Mouse (Mus musculus): ENCODE data around the gene Hacd2. TPM values are rescaled to one million over a fixed set of nuclear protein-coding genes. Genes with fewer than 3 reads are reported as not detected.

Gene Hacd2
- polyA plus RNA-seq, 1 experiment = 18.4 TPM

GRCm38 (mm10) chr16:34993694-34994330 lies 28.4 kb upstream of the Hacd2 start:
- no peak for DNase-seq (ENCODE audit: low read depth)
- no peak for TF ChIP-seq POLR2A (IDR thresholded peaks at IDR 0.05; ENCODE audit: borderline replicate concordance, extremely low read depth, insufficient read depth, insufficient read length, poor library complexity, severe bottlenecking)
- no peak for TF ChIP-seq CTCF (IDR thresholded peaks at IDR 0.05; ENCODE audit: borderline replicate concordance, extremely low read depth, insufficient read depth, insufficient read length)

- no peak for TF ChIP-seq POLR2A (IDR thresholded peaks at IDR 0.05; ENCODE audit: borderline replicate concordance, extremely low read depth, insufficient read depth, insufficient read length, poor library complexity, severe bottlenecking)
- TF ChIP-seq CTCF (IDR thresholded peaks at IDR 0.05; ENCODE audit: borderline replicate concordance, extremely low read depth, insufficient read depth, insufficient read length) = no peak
- DNase-seq (ENCODE audit: low read depth) = no peak
Measured at GRCm38 (mm10) chr16:34994641-34995141, 27.5 kb upstream of the Hacd2 start.

- TF ChIP-seq CTCF (IDR thresholded peaks at IDR 0.05; ENCODE audit: borderline replicate concordance, extremely low read depth, insufficient read depth, insufficient read length) (no peak), POLR2A (IDR thresholded peaks at IDR 0.05; ENCODE audit: borderline replicate concordance, extremely low read depth, insufficient read depth, insufficient read length, poor library complexity, severe bottlenecking) (no peak)
- peak; percentile 82 for DNase-seq (ENCODE audit: low read depth)
Measured at GRCm38 (mm10) chr16:34996133-34996532, 26.1 kb upstream of the Hacd2 start.

GRCm38 (mm10) chr16:34997052-34997451 lies 25.2 kb upstream of the Hacd2 start:
- no peak for TF ChIP-seq POLR2A (IDR thresholded peaks at IDR 0.05; ENCODE audit: borderline replicate concordance, extremely low read depth, insufficient read depth, insufficient read length, poor library complexity, severe bottlenecking)
- TF ChIP-seq CTCF (IDR thresholded peaks at IDR 0.05; ENCODE audit: borderline replicate concordance, extremely low read depth, insufficient read depth, insufficient read length) = no peak
- DNase-seq (ENCODE audit: low read depth) = no peak

- DNase-seq (ENCODE audit: low read depth) = no peak
- TF ChIP-seq CTCF (IDR thresholded peaks at IDR 0.05; ENCODE audit: borderline replicate concordance, extremely low read depth, insufficient read depth, insufficient read length) (no peak), POLR2A (IDR thresholded peaks at IDR 0.05; ENCODE audit: borderline replicate concordance, extremely low read depth, insufficient read depth, insufficient read length, poor library complexity, severe bottlenecking) (no peak)
Measured at GRCm38 (mm10) chr16:34997576-34997975, 24.7 kb upstream of the Hacd2 start.

GRCm38 (mm10) chr16:34999016-34999415 lies 23.2 kb upstream of the Hacd2 start:
- DNase-seq (ENCODE audit: low read depth) = peak; percentile 60
- TF ChIP-seq CTCF (IDR thresholded peaks at IDR 0.05; ENCODE audit: borderline replicate concordance, extremely low read depth, insufficient read depth, insufficient read length) = no peak
- no peak for TF ChIP-seq POLR2A (IDR thresholded peaks at IDR 0.05; ENCODE audit: borderline replicate concordance, extremely low read depth, insufficient read depth, insufficient read length, poor library complexity, severe bottlenecking)

- TF ChIP-seq POLR2A (IDR thresholded peaks at IDR 0.05; ENCODE audit: borderline replicate concordance, extremely low read depth, insufficient read depth, insufficient read length, poor library complexity, severe bottlenecking) (no peak), CTCF (IDR thresholded peaks at IDR 0.05; ENCODE audit: borderline replicate concordance, extremely low read depth, insufficient read depth, insufficient read length) (no peak)
- DNase-seq (ENCODE audit: low read depth) = peak; percentile 58
Measured at GRCm38 (mm10) chr16:34999986-35000385, 22.2 kb upstream of the Hacd2 start.

- TF ChIP-seq POLR2A (IDR thresholded peaks at IDR 0.05; ENCODE audit: borderline replicate concordance, extremely low read depth, insufficient read depth, insufficient read length, poor library complexity, severe bottlenecking) (no peak), CTCF (IDR thresholded peaks at IDR 0.05; ENCODE audit: borderline replicate concordance, extremely low read depth, insufficient read depth, insufficient read length) (no peak)
- peak; percentile 88 for DNase-seq (ENCODE audit: low read depth)
Measured at GRCm38 (mm10) chr16:35000923-35001560, 21.2 kb upstream of the Hacd2 start.

GRCm38 (mm10) chr16:35004356-35004755 lies 17.9 kb upstream of the Hacd2 start:
- DNase-seq (ENCODE audit: low read depth) = no peak
- TF ChIP-seq POLR2A (IDR thresholded peaks at IDR 0.05; ENCODE audit: borderline replicate concordance, extremely low read depth, insufficient read depth, insufficient read length, poor library complexity, severe bottlenecking) (no peak), CTCF (IDR thresholded peaks at IDR 0.05; ENCODE audit: borderline replicate concordance, extremely low read depth, insufficient read depth, insufficient read length) (no peak)

GRCm38 (mm10) chr16:35004756-35005155 lies 17.5 kb upstream of the Hacd2 start:
- TF ChIP-seq POLR2A (IDR thresholded peaks at IDR 0.05; ENCODE audit: borderline replicate concordance, extremely low read depth, insufficient read depth, insufficient read length, poor library complexity, severe bottlenecking) (no peak), CTCF (IDR thresholded peaks at IDR 0.05; ENCODE audit: borderline replicate concordance, extremely low read depth, insufficient read depth, insufficient read length) (no peak)
- no peak for DNase-seq (ENCODE audit: low read depth)

- DNase-seq (ENCODE audit: low read depth) = no peak
- TF ChIP-seq POLR2A (IDR thresholded peaks at IDR 0.05; ENCODE audit: borderline replicate concordance, extremely low read depth, insufficient read depth, insufficient read length, poor library complexity, severe bottlenecking) = no peak
- no peak for TF ChIP-seq CTCF (IDR thresholded peaks at IDR 0.05; ENCODE audit: borderline replicate concordance, extremely low read depth, insufficient read depth, insufficient read length)
Measured at GRCm38 (mm10) chr16:35006251-35006650, 16.0 kb upstream of the Hacd2 start.

- TF ChIP-seq CTCF (IDR thresholded peaks at IDR 0.05; ENCODE audit: borderline replicate concordance, extremely low read depth, insufficient read depth, insufficient read length) (no peak), POLR2A (IDR thresholded peaks at IDR 0.05; ENCODE audit: borderline replicate concordance, extremely low read depth, insufficient read depth, insufficient read length, poor library complexity, severe bottlenecking) (no peak)
- no peak for DNase-seq (ENCODE audit: low read depth)
Measured at GRCm38 (mm10) chr16:35007361-35007760, 14.9 kb upstream of the Hacd2 start.
